Mouse (Mus musculus): ENCODE measurements around the gene Gm29049.
"Not testable (repeated sequence)": the region's sequence is repeated elsewhere in the genome, so short reads cannot be mapped to it uniquely, and the experiment has no call there.

Gm29049 gene

GRCm38 (mm10) chrY:7997068-7997467 is at the start of gene Gm29049:
Gm29049 (minus strand) TSS chrY:7997168.
- DNase-seq (ENCODE audit: low spot score) = not testable (repeated sequence)
